Mouse (Mus musculus): ENCODE results near the gene Myl10. TPM values are rescaled to one million over a fixed set of nuclear protein-coding genes. Genes with fewer than 3 reads are reported as not detected.
"Not testable (repeated sequence)": the region's sequence is repeated elsewhere in the genome, so short reads cannot be mapped to it uniquely, and the experiment has no call there.

Myl10 gene
- total RNA-seq (2021), result not detected

DNA sequence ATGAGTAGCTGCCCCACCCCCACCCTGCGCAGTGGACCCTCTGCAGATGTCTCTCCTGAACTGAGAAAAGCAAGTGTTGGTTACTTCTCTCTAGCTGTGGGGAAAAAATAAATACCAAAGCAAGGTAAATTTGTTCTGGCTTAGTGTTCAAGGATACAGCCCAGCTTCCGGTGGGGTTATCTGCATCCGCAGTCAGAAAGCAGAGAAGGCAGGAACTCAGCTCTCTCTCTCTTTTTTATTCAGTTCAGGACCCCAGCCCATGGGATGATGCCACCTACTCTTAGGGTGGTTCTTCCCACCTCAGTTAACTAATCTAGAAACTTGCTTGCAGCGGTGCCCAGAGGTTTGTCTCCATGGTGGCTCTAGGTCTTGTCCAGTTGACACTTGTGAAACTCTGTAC lies at the start of gene Myl10:
TSS of gene Myl10 (plus strand) at position 363 of the 400 bp plus-strand sequence.
- intact Hi-C loops (cut with DNase I), result no loop called here
- DNase-seq, result no peak

DNA sequence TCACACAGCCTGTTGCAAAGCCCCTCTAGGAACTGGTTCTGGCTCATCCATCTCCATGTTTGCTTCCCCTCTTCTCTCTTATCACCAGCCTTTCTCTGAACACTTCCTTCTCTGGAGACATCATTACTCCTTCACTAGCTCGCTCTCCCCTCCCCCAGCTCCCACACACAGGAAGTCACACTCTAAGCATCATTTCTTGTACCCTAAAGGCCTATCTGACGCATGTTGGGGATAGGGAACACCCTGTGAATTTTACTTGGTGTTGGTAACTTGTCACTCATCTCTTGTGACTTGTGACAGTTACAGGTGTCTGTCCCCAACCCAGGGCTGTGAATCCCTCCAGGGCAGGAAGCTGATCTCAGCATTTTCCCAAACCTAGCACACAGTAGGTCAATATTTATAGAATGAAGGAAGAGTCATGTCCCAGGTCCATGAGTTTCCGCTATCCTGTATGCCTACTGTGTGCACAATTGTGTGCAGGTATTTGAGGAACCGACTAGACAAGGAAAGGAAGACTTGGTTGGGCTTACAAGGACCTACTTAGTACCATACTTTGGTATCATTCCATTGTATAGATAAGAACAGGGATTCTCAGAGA lies 46.1 kb upstream of the Myl10 start:
- DNase-seq, result no peak
- intact Hi-C loops (cut with DNase I), result no loop called here

GRCm38 (mm10) chr5:136649071-136649470 lies 43.9 kb upstream of the Myl10 start:
- intact Hi-C loops (cut with DNase I), result no loop called here
- DNase-seq, result no peak

GRCm38 (mm10) chr5:136649655-136650054 lies 43.3 kb upstream of the Myl10 start:
- DNase-seq, result no peak
- intact Hi-C loops (cut with DNase I), result no loop called here

DNA sequence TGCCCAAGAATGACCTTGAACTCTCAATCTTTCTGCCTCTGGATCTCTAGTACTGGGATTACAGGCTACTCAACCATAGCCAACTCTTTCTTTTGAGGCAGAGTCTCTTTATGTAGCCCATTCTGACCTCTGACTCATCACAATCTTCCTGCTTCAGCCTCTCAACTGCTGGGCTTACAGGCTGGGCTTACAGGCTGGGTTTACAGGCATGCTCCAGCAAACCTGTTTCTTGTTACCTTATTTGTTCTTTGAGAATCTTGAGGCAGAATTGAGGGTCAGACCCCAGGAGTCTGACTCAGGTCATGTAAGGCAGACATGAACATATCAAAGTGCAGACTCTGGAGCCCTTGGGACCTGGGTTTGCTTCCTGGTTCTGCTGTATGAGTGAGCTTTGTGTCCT lies 38.5 kb upstream of the Myl10 start:
- no peak for DNase-seq
- intact Hi-C loops (cut with DNase I), result no loop called here

- intact Hi-C loops (cut with DNase I), result no loop called here
- DNase-seq, result no peak
Measured at GRCm38 (mm10) chr5:136656830-136657395, 36.0 kb upstream of the Myl10 start.

- not testable (repeated sequence) for DNase-seq
- intact Hi-C loops (cut with DNase I), result loop anchor here (5.0 kb wide), 1 partner anchor 97 kb away; no protein-coding TSS in a partner anchor
Measured at GRCm38 (mm10) chr5:136660721-136661120, 32.2 kb upstream of the Myl10 start.

DNA sequence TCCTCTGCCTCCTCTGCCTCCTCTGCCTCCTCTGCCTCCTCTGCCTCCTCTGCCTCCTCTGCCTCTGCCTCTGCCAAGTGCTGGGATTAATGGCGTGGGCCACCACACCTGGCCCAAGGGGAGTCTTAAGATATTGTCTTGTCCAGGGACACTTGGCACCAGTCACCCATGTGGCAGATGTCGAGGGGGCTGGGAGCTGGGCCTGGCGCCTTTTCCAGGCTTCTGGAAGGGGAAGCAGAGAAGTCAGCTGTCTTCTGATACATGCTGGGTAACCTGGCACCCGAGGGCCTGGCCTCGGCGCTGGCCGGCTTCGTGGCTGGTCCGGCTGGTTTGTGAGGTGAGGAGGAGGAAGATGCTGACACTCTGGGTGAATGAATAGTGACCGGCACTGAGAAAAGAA lies 30.7 kb upstream of the Myl10 start:
- intact Hi-C loops (cut with DNase I), result loop anchor here (5.0 kb wide), 1 partner anchor 95 kb away; no protein-coding TSS in a partner anchor
- no peak for DNase-seq

DNA sequence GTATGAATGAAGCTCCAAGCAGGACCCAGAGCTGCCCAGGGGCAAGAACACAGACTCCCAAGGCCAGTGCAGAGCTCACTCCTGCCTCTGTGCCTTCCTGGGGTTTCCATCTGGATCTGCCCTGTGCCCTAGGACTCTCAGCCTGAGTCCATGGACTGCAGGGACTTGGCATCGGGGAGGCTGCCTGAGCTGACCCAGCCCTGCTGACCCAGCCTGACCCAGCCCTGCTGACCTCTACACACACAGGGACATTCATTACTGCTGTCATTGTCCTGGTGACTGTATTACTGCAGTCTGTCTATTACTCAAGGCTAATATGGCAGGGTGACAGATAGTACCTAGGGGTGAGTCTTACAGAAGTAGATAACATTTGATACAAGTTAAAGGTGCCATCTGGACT lies 30.1 kb upstream of the Myl10 start:
- intact Hi-C loops (cut with DNase I), result loop anchor here (5.0 kb wide), 1 partner anchor 94 kb away; no protein-coding TSS in a partner anchor

DNA sequence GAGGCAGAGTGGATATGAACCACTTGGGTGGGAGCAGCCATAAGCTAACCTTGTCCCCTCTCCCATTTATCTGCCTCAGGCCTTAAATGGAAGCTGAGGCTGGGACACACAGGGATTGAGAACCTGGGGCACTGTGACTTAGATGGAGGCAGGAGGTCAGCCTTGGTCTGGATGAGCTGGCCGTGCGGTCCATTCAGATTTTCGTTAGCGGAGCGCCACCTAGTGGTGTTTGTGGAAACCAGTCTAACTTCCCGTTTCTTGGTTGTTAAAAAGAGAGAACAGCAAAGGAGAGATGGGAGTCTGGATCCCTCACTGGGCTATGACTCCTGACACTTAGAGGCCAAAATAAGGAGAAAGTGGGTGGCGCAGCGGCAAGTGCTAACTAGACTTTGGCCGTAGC lies 28.4 kb upstream of the Myl10 start:
- intact Hi-C loops (cut with DNase I), result loop anchor here (1.0 to 5.0 kb wide), 5 partner anchors 93 to 464 kb away; no protein-coding TSS in a partner anchor
- peak; percentile 78 to 80 for DNase-seq

More for the DNA sequence above, 30.1 kb upstream of the Myl10 start:
- no peak for DNase-seq

DNA sequence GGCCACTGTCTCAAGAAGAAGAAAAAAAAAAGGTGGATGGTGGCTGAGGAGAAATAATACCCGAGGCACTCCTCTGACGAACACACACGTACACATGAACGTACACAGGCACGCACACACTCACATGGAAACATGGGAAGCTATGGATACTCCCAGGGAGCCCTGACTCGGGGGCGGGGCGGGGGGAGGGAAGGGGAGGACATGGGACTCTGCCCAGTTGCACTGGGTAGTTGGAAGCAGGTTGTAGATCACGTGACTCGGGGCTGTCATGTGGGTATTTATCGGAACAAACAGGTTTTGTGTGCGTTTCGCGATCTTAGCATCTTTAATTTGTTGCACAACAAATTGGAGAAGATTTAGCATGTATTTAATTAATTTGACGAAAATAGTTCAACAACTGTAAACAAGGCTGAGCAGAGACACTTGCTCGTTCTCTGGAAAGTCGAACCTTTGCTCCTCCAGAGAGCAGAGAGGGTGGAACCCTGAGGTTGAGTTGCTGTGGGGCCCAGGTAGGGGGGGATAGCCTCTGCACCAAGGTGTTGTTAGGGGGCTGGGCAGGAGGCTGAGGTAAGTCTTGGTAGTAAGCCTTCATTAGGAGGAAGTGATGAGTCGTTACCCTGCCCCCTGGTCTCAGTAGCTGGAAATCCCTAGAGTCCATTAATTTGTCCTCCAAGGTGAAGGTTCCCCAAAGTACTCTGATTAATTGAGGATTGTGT lies 16.5 kb upstream of the Myl10 start:
- intact Hi-C loops (cut with DNase I), result no loop called here
- no peak for DNase-seq

GRCm38 (mm10) chr5:136678840-136679348 lies 14.1 kb upstream of the Myl10 start:
- intact Hi-C loops (cut with DNase I), result no loop called here
- DNase-seq, result no peak

DNA sequence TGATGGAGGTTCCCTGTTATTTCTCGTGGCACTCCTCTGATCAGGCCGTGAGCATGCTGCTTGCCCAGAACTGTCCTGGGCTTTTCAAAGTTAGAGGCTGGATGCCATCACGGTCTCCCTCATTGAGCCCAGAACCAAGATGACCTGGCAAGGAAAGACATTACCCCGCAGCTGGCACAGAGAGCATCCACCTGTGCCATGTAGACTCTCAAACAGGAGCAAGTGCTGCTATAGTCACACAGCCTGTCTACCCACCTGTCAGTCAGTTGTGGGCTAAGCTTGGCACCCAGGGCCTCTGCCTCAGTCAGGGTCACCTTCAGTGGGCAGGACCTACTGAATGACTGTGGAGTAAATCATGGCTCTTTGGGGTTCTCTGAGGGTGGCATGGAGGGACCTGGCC lies 6.6 kb upstream of the Myl10 start:
- intact Hi-C loops (cut with DNase I), result no loop called here

GRCm38 (mm10) chr5:136687561-136687960 lies 5.4 kb upstream of the Myl10 start:
- DNase-seq, result no peak
- intact Hi-C loops (cut with DNase I), result no loop called here

More for the DNA sequence above, 6.6 kb upstream of the Myl10 start:
- DNase-seq, result no peak

- intact Hi-C loops (cut with DNase I), result no loop called here
- DNase-seq, result peak; percentile 9 to 13
Measured at GRCm38 (mm10) chr5:136688841-136689240, 4.1 kb upstream of the Myl10 start.

- no peak for DNase-seq
- intact Hi-C loops (cut with DNase I), result no loop called here
Measured at GRCm38 (mm10) chr5:136691170-136691569, 1.8 kb upstream of the Myl10 start.

DNA sequence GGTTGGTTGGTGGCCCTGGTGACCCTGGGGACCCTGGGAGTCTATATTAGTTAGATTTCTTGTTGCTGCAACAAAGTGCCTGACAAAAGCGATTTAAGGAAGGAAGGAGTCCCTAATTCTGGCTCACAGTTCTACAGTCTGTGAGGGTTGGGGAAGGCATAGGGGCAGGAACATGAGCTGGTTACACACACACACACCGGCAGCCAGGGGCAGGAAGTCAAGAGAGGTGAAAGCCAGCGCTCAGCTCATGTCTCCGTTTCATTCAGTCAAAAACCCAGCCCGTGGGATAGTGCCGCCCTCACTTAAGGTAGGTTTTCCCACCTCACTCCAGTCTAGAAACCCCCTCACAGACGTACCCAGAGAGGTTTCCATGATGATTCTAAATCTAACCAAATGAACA lies 472 bp downstream of the Myl10 start:
- no peak for DNase-seq
- intact Hi-C loops (cut with DNase I), result no loop called here

GRCm38 (mm10) chr5:136694976-136695375 lies 2.0 kb downstream of the Myl10 start:
- intact Hi-C loops (cut with DNase I), result no loop called here
- no peak for DNase-seq

DNA sequence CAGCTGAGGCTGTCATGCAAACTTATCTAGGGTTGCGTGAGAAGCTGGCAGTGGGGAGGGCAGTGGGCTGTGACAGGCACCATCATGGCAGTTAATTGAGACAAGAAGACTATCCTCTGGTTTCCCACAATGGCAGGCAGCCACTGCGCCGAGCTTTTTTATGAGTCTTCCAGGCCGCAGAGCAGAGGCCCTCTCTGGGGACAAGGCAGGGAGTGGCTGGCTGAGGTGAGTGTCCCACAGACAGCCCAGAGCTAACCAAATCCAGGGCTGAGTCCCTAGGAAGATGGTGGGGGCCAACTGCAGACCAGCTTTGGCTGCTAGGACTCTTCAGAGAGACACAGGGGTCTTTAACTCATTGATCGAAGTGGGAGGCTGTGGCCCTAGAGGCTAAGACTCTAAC lies 3.6 kb downstream of the Myl10 start:
- no peak for DNase-seq
- intact Hi-C loops (cut with DNase I), result no loop called here

DNA sequence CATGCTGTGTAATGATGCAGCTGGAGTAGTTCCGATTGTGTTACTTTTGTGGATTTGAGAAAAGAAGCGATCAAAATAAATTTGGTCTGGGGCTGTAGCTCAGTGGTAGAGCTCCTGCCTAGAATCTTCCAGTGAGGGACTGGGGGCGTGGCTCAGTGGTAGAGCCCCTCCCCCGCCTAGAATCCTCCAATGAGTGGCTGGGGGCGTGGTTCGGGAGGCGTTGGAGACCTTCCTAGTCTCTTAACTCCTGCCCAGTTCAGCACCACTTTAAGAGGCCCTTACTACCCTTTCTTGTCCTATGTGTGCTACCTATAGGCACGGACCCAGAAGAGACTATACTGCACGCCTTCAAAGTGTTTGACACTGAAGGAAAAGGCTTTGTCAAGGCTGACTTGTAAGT lies 4.7 kb downstream of the Myl10 start:
- intact Hi-C loops (cut with DNase I), result no loop called here
- DNase-seq, result no peak

GRCm38 (mm10) chr5:136702159-136702725 lies 9.3 kb downstream of the Myl10 start:
- intact Hi-C loops (cut with DNase I), result no loop called here
- DNase-seq, result no peak
